Mouse (Mus musculus): ENCODE measurements around the gene B2m. TPM values are rescaled to one million over a fixed set of nuclear protein-coding genes. Genes with fewer than 3 reads are reported as not detected.

The B2m gene
- polyA plus RNA-seq, 1 experiment = 19.6 TPM

GRCm38 (mm10) chr2:122143111-122143510 is 4.4 kb upstream of the B2m start:
- TF ChIP-seq GATA1 (IDR thresholded peaks at IDR 0.05; ENCODE audit: low read length) = no peak

DNA sequence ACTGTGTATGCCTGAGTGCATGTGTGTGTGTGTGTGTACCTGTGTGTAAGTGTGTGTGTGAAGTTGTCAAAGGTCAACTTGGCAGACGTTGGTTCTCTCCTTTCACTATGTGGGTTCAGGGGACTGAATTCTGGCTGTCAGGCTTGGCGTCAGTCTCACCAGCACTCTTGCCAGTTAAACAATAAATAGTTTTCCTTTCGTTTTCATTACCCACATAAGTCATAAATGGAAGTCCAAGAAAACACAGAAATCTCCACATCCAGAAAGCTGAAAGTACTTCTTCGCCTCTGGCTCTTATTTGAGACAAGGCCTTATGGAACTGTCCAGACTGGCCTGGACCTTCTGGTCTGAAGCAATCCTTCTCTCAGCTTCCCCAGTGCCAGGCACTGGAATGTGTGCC is 1.7 kb upstream of the B2m start:
- TF ChIP-seq GATA1 (IDR thresholded peaks at IDR 0.05; ENCODE audit: low read length) = no peak

DNA sequence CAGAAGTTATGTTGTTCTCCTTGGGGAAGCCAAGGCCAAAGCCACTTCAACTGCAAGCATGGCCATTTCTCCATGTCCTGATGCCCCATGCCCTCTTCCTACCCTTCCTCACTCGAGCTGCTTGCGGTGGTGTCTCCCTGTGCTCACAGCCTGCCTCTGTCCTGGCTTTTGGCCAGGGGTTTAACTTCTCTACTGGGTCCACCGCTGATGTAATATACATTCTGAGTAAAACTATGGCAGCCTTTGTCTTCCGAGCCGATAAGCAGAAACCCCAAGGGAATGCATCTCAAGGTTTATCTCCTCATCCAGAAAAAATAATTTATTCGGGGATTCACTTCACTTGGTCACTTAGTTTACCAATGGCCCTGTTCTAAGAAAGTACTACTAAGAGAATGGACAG is 799 bp upstream of the B2m start:
- TF ChIP-seq GATA1 (IDR thresholded peaks at IDR 0.05; ENCODE audit: low read length) = no peak

DNA sequence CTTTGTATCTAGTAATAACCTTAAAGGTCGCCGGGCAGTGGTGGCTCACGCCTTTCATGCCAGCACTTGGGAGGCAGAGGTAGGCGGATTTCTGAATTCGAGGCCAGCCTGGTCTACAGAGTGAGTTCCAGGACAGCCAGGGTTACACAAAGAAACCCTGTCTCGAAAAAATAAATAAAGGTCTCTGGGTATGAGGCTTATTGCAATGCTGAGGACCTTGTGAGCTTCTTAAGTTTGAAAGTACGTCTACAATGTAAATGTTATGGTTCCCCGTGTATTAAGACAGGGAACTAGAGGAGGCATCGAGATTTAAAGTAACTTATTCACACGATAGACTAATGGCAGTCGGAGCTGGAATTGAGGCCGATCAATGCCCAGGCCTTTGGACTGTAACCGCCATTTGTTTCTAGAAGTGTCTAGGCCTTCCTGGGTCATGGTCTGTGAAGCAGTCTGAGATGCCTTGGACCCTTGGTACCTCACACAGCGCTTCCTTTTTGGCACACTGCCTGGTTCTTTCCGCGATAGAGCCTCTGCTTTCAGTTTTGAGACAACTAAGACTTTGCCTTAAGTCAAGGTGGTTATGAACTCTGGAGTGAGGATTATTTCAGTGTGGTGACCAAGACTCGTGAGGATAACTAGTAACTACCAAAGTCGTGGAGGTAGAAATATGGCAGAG is 894 bp downstream of the B2m start:
- TF ChIP-seq GATA1 (IDR thresholded peaks at IDR 0.05; ENCODE audit: low read length) = no peak

- TF ChIP-seq GATA1 (IDR thresholded peaks at IDR 0.05; ENCODE audit: low read length) = no peak
Measured at GRCm38 (mm10) chr2:122149316-122149715, 1.8 kb downstream of the B2m start.

DNA sequence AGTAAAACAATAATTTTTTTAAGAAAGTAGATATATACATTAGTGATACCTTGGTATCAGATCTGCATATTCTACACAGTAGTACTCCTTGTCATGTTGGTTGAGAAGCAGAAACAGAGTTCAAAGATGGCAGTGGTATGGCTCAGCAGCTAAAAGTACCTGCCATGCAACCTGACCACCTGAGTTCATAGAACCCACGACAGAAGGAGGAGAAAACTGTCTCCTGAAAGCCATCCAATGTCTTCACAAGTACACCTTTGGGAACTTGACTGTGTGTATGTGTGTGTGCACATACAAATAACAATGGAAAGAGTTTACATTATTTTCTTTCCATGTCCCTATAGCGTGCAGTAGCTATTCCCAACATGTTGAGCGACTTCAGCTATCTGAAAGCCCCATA is 2.2 kb downstream of the B2m start:
- TF ChIP-seq GATA1 (IDR thresholded peaks at IDR 0.05; ENCODE audit: low read length) = no peak

GRCm38 (mm10) chr2:122151221-122151620 is 3.7 kb downstream of the B2m start:
- TF ChIP-seq GATA1 (IDR thresholded peaks at IDR 0.05; ENCODE audit: low read length) = no peak

DNA sequence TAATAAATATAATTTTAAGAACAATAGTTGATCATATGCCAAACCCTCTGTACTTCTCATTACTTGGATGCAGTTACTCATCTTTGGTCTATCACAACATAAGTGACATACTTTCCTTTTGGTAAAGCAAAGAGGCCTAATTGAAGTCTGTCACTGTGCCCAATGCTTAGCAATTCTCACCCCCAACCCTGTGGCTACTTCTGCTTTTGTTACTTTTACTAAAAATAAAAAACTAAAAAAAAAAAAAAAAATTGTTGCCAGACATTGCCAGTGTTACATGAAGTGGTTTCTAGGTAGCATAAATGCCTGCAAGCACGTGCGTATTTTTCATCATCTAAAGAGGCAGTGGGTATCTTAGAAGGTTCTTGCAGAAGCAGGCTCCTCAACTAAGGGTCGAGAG is 5.4 kb downstream of the B2m start:
- TF ChIP-seq GATA1 (IDR thresholded peaks at IDR 0.05; ENCODE audit: low read length) = no peak

- no peak for TF ChIP-seq GATA1 (IDR thresholded peaks at IDR 0.05; ENCODE audit: low read length)
Measured at GRCm38 (mm10) chr2:122153681-122154365, 6.3 kb downstream of the B2m start.

DNA sequence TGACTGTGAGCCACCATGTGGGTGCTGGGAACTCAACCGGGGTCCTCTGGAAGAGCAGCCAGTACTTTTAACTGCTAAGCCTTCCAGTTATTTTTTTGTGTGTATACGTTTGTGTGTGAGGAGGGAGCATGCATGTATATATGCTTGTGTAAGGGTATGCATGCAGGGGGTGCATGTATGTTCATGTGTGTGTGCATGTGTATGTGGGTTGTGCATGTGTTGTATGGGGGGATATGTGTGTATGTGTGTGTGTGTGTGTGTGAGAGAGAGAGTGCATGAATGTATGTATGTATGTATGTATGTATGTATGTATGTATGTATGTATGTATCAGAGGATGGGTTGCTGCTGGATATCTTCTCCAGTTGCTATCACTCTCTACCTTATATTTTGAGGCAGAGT is 7.0 kb downstream of the B2m start:
- no peak for TF ChIP-seq GATA1 (IDR thresholded peaks at IDR 0.05; ENCODE audit: low read length)

GRCm38 (mm10) chr2:122155292-122155691 is 7.8 kb downstream of the B2m start:
- TF ChIP-seq GATA1 (IDR thresholded peaks at IDR 0.05; ENCODE audit: low read length) = no peak

GRCm38 (mm10) chr2:122156051-122156700 is 8.7 kb downstream of the B2m start:
- TF ChIP-seq GATA1 (IDR thresholded peaks at IDR 0.05; ENCODE audit: low read length) = no peak

DNA sequence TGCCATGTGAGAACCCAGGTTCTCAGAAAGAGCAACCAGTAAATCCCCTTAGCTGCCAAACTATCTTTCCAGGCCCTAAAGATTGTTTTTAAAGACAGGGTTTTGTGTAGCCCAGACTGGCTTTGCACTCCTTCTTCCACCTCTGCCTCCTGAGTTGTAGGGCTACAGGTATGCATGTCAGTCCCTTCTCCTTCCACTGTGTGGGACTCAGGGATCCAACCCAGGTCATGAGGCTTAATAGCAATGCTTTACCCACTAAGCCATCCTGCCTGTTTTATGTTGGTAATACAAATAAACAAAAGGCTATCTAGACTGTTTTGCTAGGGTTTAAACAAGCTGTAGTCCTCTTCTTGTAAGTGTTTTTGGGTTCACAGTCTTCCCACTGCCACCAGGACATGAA is 10.1 kb downstream of the B2m start:
- TF ChIP-seq GATA1 (IDR thresholded peaks at IDR 0.05; ENCODE audit: low read length) = no peak

GRCm38 (mm10) chr2:122158362-122158802 is 10.9 kb downstream of the B2m start:
- no peak for TF ChIP-seq GATA1 (IDR thresholded peaks at IDR 0.05; ENCODE audit: low read length)

GRCm38 (mm10) chr2:122159667-122160066 is 12.2 kb downstream of the B2m start:
- TF ChIP-seq GATA1 (IDR thresholded peaks at IDR 0.05; ENCODE audit: low read length) = no peak

DNA sequence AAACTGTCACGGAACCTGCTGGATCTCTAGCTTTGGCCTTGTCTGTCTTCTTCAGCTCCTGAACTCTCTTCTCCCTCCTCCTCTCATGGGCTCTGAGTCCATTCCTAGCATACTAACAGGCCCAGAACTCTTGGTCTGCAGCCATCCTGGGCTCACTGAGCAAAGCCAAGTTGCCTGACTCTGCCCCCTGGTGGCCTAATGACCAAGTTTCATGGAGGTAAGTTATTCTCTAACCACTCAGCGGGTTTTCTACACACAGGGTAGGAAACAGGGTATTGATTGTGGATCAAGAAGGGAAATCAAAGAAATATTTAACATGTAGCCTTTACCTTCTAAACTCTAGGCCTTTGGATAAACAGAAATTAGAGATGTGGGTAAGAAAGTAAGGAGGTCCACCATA is 13.2 kb downstream of the B2m start, which contains the start of gene Trim69:
TSS of gene Trim69 (plus strand) at position 21 of the 400 bp plus-strand sequence.
- TF ChIP-seq GATA1 (IDR thresholded peaks at IDR 0.05; ENCODE audit: low read length) = no peak

DNA sequence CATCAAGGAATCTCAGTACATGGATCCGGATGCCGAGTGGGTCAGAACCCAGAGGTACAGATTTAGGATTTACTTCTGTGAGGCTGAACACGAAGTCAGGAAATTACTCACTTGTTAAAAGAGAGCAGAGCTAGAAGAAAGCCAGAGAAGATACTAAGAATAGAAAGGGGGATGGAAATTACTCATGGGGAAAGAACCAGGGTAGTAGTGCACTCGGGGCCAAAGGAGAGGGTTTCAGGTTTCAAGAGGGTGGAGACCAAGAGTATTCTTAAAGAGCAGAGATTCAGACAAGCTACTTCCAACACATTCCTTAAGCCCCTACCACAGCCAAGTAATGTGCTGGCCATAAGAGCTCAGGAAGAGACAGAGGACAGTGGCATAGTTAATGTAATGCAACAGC is 14.1 kb downstream of the B2m start:
- TF ChIP-seq GATA1 (IDR thresholded peaks at IDR 0.05; ENCODE audit: low read length) = no peak

Measured in G1E-ER4 (cell line).